Mouse (Mus musculus): Measurements from ENCODE around the gene Ap1g2.
A peak's percentile ranks its signal among the peaks of the same experiment; 100 is the strongest.

- peak; percentile 60; the same call in 1 of the 2 replicates for TF ChIP-seq CTCF (IDR thresholded peaks at IDR 0.05; ENCODE audit: control insufficient read depth, insufficient read depth, low read length)
- no peak for TF ChIP-seq POLR2A (IDR thresholded peaks at IDR 0.05; ENCODE audit: borderline replicate concordance, control insufficient read depth, low read depth, low read length)
Observed at GRCm38 (mm10) chr14:55121947-55122346, 15.6 kb upstream of the Ap1g2 start.

Data from bone marrow, adult 2 months (tissue).